Mouse (Mus musculus) kidney, embryonic 15.5 days (tissue): ENCODE measurements around the gene Urod. TPM values are rescaled to one million over a fixed set of nuclear protein-coding genes. Genes with fewer than 3 reads are reported as not detected.
A peak's percentile ranks its signal among the peaks of the same experiment; 100 is the strongest.

ENCODE experiments used
- ATAC-seq: fragments of 200-750 bp; cut with Nextera tagmentation; replicated peaks from 2 replicates; pipeline ENCODE4 v1.8.0; 2017; ENCODE audit warnings: moderate TSS enrichment; ENCODE audit not compliant: low FRiP score
- H3K27ac ChIP-seq: fragments of 300-500 bp; sonication (generic); 2 replicates; pipeline ENCODE4 v1.5.1; 2015; ENCODE audit warnings: mild to moderate bottlenecking, inconsistent platforms
- H3K27me3 ChIP-seq: fragments of 300-500 bp; sonication (generic); 2 replicates; pipeline ENCODE4 v1.6.1; 2015; ENCODE audit warnings: inconsistent platforms
- H3K36me3 ChIP-seq: fragments of 300-500 bp; sonication (generic); 2 replicates; pipeline ENCODE4 v1.6.1; 2015; ENCODE audit warnings: inconsistent platforms
- H3K4me1 ChIP-seq: fragments of 300-500 bp; sonication (generic); 2 replicates; pipeline ENCODE4 v1.6.1; 2015; ENCODE audit warnings: inconsistent platforms
- H3K4me2 ChIP-seq: fragments of 300-500 bp; sonication (generic); 2 replicates; pipeline ENCODE4 v1.6.1; 2015; ENCODE audit warnings: moderate library complexity, mild to moderate bottlenecking, inconsistent platforms
- H3K4me3 ChIP-seq: fragments of 300-500 bp; sonication (generic); replicated peaks from 2 replicates; pipeline ENCODE4 v1.5.1; 2015; ENCODE audit warnings: mild to moderate bottlenecking, inconsistent platforms
- H3K9ac ChIP-seq: fragments of 300-500 bp; sonication (generic); 2 replicates; pipeline ENCODE4 v1.6.1; 2015; ENCODE audit warnings: mild to moderate bottlenecking, inconsistent platforms
- H3K9me3 ChIP-seq: fragments of 300-500 bp; sonication (generic); replicated peaks from 2 replicates; pipeline ENCODE4 v1.6.1; 2016; ENCODE audit warnings: inconsistent platforms
- WGBS: fragments of 180-500 bp; shearing (Covaris S2); methylation state at CpG from one replicate; pipeline ENCODE4 v1.1.7; 2015; ENCODE audit warnings: mixed read lengths; 5-methylcytosine and 5-hydroxymethylcytosine counted together
- polyA plus RNA-seq: library from polyadenylated mRNA; unstranded; fragments of >200 nt; fragmentation: Nextera tagmentation; extraction: Ambion mirVana; gene quantifications from 2 replicates; pipeline ENCODE4 v1.2.1, GENCODE M21; 2015

Gene Urod
- polyA plus RNA-seq, 1 experiment from 2014 or later = 111 TPM

DNA sequence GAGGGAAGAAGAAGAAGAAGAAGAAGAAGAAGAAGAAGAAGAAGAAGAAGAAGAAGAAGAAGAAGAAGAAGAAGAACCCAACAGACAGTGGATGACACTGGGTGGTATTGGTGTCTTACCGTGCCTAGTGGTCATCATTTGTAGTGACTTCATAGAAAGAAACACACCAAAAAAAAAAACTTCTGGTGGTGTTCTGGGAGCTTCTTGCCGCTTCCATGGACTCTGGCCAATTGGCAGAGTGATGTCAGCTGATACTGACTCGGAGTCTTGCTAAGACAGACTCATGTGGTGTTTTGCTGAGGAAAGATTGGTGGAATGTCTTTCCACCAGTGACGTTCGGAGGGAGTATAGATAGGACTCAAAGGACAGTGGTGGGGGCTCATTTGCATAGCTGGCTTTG lies 16.0 kb upstream of the Urod start:
- H3K9me3 ChIP-seq = no peaks in the 10 kb centered on the region
- WGBS = 83% methylated on average over 5 of the region's 5 CpGs
- H3K9ac ChIP-seq = no peak overlapping the region
- no peaks in the 10 kb centered on the region for H3K36me3 ChIP-seq
- H3K27me3 ChIP-seq = no peaks in the 10 kb centered on the region
- no peak for ATAC-seq
- H3K4me3 ChIP-seq = no peak overlapping the region
- H3K4me2 ChIP-seq = no peak overlapping the region
- no peaks in the 10 kb centered on the region for H3K4me1 ChIP-seq
- no peak overlapping the region for H3K27ac ChIP-seq

DNA sequence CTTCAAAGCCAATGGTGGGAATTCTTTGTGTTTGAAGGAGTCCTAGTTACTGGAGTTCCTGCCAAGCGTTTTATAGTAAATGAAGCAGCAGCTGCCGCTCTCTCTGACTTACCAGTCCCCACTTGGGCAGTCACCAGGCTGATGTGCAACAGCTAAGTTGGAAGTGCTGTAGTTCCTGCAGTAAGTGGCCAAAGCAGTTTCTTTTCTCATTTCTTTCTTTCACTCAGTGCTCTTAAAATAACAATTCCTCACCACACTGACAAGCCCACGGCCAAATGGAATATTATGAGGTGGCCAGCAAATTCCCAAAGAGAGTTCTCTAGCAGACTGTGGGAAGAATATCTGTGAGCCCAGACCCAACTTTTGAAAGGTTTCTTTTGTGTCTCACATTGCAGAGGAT lies 12.8 kb upstream of the Urod start:
- H3K4me1 ChIP-seq = peaks cover 7% of the 10 kb centered on the region
- 61% methylated on average over 3 of the region's 3 CpGs for WGBS
- no peak overlapping the region for H3K27ac ChIP-seq
- no peaks in the 10 kb centered on the region for H3K27me3 ChIP-seq
- no peak overlapping the region for H3K4me3 ChIP-seq
- no peak overlapping the region for H3K9ac ChIP-seq
- peaks cover 18% of the 10 kb centered on the region for H3K36me3 ChIP-seq
- H3K9me3 ChIP-seq = no peaks in the 10 kb centered on the region
- no peak for ATAC-seq
- no peak overlapping the region for H3K4me2 ChIP-seq

DNA sequence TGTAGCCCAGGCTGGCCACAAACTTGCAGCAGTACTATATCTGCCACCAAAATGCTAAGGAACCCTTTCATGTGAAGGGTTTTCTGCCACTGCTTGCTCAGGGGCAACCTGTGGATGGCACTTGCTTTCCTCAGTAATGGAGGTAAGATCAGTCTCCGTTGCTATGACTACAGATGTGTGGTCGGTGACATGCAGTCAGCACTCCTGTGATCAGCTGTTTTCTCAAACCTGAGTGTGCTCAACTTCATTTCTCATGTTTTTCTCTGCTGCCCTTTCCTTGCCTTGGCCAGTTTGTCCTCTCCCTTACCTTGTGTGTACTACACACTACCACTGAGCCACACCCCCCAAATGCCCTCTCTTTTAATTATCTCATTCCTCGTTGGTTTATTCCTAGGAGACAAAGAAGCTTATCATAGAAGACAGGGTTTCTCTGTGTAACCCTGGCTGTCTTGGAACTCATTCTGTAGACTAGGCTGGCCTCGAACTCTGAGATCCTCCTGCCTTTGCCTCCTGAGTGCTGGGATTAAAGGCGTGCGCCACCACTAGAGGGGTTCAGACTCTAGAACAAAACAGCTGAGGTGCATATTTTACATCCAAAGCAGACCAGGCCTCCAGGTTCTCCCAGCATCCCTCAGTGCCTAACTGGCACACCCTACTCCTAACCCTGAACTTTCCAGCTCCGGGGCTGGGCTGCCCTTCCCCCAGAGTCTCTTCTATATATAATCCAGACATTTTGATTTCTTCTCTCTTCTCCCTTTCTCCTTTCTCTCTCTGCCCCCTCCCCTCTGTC lies 11.6 kb upstream of the Urod start:
- no peak overlapping the region for H3K4me3 ChIP-seq
- H3K36me3 ChIP-seq = peaks cover 28% of the 10 kb centered on the region
- no peak overlapping the region for H3K9ac ChIP-seq
- no peaks in the 10 kb centered on the region for H3K27me3 ChIP-seq
- H3K4me2 ChIP-seq = no peak overlapping the region
- ATAC-seq = no peak
- H3K4me1 ChIP-seq = peaks cover 7% of the 10 kb centered on the region
- 79% methylated on average over 7 of the region's 7 CpGs for WGBS
- no peak overlapping the region for H3K27ac ChIP-seq
- H3K9me3 ChIP-seq = no peaks in the 10 kb centered on the region

DNA sequence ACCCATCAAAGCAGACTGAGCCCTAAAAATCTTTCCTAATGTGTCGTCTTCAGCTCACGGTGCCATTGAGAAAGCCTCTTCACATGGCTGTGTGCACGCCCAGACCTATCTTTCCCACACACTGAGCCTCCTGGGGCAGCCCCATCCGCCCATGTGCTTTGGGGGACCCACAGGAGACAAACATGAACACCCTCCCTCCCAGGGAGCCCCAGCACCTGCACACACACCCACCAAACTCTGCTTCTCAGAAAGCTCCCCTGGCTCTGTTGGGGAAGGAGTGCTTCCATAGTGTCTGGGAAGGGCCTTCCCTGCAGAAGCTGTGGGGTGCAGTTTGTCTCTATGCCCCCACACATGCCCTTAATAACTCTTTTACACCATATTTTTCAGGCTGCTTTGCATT lies 10.4 kb upstream of the Urod start:
- Histone ChIP-seq H3K9me3 (no peaks in the 10 kb centered on the region), H3K36me3 (peaks cover 39% of the 10 kb centered on the region), H3K27me3 (no peaks in the 10 kb centered on the region), H3K4me3 (no peak overlapping the region), H3K27ac (no peak overlapping the region), H3K4me1 (peaks cover 7% of the 10 kb centered on the region), H3K9ac (no peak overlapping the region), H3K4me2 (no peak overlapping the region)
- no peak for ATAC-seq
- WGBS = 87% methylated on average over 4 of the region's 4 CpGs

DNA sequence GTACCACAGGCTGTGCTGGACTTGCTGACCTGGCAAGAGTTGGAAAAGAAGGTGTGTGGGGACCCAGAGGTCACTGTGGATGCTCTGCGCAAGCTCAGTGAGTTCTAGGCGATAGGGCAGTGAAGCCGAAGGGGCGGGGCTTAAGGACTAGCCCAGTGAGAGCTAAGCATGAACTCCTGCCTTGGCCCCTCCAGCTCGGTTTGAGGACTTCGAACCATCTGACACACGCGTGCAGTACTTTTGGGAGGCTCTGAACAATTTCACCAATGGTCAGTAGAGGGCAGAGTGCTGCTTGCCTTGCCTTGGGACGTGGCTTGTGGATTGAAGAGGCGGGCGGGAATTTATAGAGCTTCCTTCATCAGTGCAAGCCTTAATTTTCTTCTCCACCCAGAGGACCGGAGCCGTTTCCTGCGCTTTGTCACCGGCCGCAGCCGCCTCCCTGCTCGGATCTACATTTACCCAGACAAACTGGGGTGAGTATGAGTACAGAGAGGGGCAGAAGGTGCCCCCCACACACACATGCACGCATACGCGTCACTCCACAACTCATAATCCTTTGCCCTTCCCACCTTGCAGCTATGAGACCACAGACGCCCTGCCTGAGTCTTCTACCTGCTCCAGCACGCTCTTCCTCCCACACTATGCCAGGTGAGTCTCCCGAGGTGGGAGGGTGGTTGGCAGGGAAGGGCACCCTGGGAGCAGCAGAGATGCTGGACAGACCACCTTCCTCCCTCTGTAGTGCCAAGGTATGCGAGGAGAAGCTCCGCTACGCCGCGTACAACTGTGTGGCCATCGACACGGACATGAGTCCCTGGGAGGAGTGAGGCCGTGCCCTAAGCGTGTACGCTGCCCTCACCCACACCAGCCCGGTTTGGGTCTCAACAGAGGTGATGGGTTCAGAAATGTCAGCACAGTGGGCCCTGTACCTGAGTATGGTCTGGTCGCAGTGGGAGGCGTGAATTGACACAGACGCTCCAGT lies 8.6 kb upstream of the Urod start:
- H3K4me3 ChIP-seq = no peak overlapping the region
- H3K9me3 ChIP-seq = no peaks in the 10 kb centered on the region
- no peak overlapping the region for H3K27ac ChIP-seq
- 53% methylated on average over 38 of the region's 38 CpGs for WGBS
- peaks cover 52% of the 10 kb centered on the region for H3K36me3 ChIP-seq
- peak; percentile 82 for ATAC-seq
- no peaks in the 10 kb centered on the region for H3K27me3 ChIP-seq
- no peak overlapping the region for H3K9ac ChIP-seq
- H3K4me1 ChIP-seq = peaks cover 7% of the 10 kb centered on the region
- H3K4me2 ChIP-seq = no peak overlapping the region; the same call in 1 of the 2 replicates

DNA sequence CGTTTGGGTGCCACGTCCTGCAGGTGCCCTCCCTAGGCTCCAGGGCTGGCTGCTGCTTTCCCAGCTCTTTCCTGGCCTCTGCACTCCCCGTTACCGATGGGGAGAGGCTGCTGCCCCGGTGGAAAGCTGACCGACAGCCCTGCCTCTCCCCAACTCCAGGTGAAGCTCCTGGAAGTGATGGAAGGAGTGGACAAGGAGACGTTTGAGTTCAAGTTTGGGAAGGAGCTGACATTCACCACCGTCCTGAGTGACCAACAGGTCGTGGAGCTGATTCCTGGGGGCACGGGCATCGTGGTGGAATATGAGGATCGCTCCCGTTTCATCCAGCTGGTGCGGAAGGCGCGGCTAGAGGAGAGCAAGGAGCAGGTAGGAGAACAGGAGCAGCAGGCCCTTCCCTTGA lies 7.7 kb upstream of the Urod start:
- Histone ChIP-seq H3K4me1 (peaks cover 7% of the 10 kb centered on the region), H3K9ac (no peak overlapping the region), H3K9me3 (no peaks in the 10 kb centered on the region), H3K27ac (no peak overlapping the region), H3K36me3 (peaks cover 52% of the 10 kb centered on the region), H3K27me3 (no peaks in the 10 kb centered on the region), H3K4me2 (no peak overlapping the region), H3K4me3 (no peak overlapping the region)
- 88% methylated on average over 16 of the region's 16 CpGs for WGBS
- ATAC-seq = no peak

DNA sequence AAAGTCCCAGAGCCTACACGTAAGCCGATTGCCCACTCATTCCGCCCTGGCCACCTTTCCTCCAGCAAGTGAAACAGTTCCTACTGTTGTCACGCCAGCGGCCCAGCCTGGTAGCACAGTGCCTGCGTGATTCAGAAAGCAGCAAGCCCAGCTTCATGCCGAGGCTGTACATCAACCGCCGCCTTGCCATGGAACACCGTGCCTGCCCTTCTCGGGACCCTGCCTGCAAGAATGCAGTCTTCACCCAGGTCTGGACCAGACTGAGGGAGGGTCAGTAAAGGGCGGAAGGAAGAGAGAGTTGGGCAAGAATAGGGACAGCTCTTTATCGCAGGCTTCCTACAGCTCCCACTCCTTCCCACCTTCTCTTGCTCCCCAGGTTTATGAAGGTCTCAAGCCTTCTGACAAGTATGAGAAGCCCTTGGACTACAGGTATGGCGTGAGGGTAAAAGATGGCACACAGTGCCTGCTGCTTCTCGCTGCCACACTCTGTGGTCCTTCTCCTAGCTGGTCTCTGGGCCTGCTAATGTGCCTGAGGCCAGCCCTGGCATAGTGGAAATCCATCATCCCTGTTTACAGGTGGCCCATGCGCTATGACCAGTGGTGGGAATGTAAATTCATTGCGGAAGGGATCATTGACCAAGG lies 5.4 kb upstream of the Urod start:
- H3K36me3 ChIP-seq = peaks cover 52% of the 10 kb centered on the region
- no peak for ATAC-seq
- no peak overlapping the region for H3K4me3 ChIP-seq
- no peaks in the 10 kb centered on the region for H3K9me3 ChIP-seq
- 93% methylated on average over 17 of the region's 17 CpGs for WGBS
- H3K27me3 ChIP-seq = no peaks in the 10 kb centered on the region
- H3K4me1 ChIP-seq = peaks cover 23% of the 10 kb centered on the region
- H3K9ac ChIP-seq = no peak overlapping the region
- H3K4me2 ChIP-seq = no peak overlapping the region
- no peak overlapping the region for H3K27ac ChIP-seq

DNA sequence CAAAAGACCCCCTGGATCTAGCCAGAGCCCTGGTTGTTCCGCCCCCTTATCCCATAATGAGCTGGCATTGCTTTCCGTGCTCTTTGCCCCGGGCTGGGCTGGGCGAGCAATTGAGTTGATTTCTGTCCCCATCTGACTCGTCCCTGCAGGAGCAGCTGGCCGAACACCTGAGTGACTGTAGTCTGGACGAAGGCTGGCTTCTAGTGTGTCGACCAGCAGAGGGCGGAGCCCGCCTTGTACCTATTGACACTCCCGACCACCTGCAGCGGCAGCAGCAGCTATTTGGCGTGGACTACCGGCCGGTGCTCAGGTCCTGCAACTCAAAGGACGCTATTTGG lies 1.6 kb upstream of the Urod start:
- peak; percentile 22 for ATAC-seq
- H3K27me3 ChIP-seq = no peaks in the 10 kb centered on the region
- H3K4me2 ChIP-seq = peak overlapping the region; percentile 98
- peak overlapping the region; percentile 81 for H3K4me3 ChIP-seq
- H3K4me1 ChIP-seq = peaks cover 31% of the 10 kb centered on the region
- peaks cover 29% of the 10 kb centered on the region for H3K36me3 ChIP-seq
- peak overlapping the region; percentile 82 for H3K27ac ChIP-seq
- WGBS = 0% methylated on average over 16 of the region's 16 CpGs
- H3K9me3 ChIP-seq = no peaks in the 10 kb centered on the region
- H3K9ac ChIP-seq = peak overlapping the region; percentile 74

DNA sequence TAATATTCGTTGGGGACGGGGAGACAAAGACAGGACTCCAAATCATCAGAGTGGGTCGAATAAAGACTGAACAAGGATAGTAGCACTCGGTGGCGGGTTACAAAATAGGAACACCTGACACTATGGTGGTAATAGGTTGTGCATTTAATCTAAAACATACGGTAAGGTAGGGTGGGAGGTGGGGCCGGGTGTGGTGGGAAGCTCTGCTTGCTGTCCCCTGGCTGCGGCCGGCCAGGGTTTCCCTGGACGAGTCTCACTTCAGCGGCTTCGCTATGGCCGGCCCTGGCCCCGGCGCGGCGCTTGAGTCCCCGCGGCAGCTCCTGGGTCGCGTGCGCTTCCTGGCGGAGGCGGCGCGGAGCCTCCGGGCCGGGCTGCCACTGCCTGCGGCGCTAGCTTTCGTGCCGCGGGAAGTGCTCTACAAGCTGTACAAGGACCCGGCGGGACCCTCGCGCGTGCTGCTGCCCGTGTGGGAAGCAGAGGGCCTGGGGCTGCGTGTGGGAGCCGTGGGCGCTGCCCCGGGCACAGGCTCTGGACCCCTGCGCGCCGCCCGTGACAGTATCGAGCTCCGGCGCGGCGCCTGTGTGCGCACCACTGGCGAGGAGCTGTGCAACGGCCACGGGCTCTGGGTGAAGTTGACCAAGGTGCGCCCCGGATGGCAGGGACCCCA lies 1.1 kb upstream of the Urod start, which contains the start of gene Hectd3:
Gene Hectd3, plus strand, starts transcription at position 187 of the 667 bp plus-strand sequence.
- under 1% methylated on average over 57 of the region's 58 CpGs for WGBS
- peak within 1 kb of the TSS; percentile 98 for H3K4me2 ChIP-seq

DNA sequence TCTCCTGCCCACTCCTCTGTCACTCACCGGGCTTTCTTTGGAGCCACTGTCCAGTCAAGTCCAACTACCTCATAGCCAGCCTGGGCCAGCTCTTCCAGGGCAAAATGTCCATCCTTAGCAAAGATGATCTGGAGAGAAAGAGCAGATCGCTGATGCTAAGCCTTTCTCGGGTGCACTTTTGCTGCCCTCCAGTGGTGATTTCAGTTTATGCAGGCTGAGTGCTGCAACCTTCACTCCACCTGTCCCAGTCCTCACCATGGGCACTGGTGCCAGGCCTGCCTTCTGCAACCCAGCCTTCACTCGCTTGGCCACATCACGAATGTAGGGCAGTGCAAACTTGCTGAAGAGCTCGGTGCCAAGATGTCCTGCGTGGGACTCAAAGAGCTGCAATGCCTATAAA lies 2.8 kb downstream of the Urod start:
- no peaks in the 10 kb centered on the region for H3K9me3 ChIP-seq
- H3K4me2 ChIP-seq = no peak overlapping the region
- H3K27ac ChIP-seq = no peak overlapping the region
- H3K9ac ChIP-seq = no peak overlapping the region
- H3K4me1 ChIP-seq = peaks cover 28% of the 10 kb centered on the region
- H3K27me3 ChIP-seq = no peaks in the 10 kb centered on the region
- WGBS = 12% methylated on average over 7 of the region's 7 CpGs
- peaks cover 28% of the 10 kb centered on the region for H3K36me3 ChIP-seq
- ATAC-seq = no peak
- H3K4me3 ChIP-seq = no peak overlapping the region

More for the DNA sequence above, 1.1 kb upstream of the Urod start, which contains the start of gene Hectd3:
- no peaks in the 10 kb centered on the region for H3K27me3 ChIP-seq
- peak; percentile 77 for ATAC-seq
- H3K36me3 ChIP-seq = peaks cover 29% of the 10 kb centered on the region
- H3K4me1 ChIP-seq = peaks cover 31% of the 10 kb centered on the region
- peak within 1 kb of the TSS; percentile 74 for H3K9ac ChIP-seq
- H3K27ac ChIP-seq = peak within 1 kb of the TSS; percentile 82
- peak within 1 kb of the TSS; percentile 81 for H3K4me3 ChIP-seq
- no peaks in the 10 kb centered on the region for H3K9me3 ChIP-seq

DNA sequence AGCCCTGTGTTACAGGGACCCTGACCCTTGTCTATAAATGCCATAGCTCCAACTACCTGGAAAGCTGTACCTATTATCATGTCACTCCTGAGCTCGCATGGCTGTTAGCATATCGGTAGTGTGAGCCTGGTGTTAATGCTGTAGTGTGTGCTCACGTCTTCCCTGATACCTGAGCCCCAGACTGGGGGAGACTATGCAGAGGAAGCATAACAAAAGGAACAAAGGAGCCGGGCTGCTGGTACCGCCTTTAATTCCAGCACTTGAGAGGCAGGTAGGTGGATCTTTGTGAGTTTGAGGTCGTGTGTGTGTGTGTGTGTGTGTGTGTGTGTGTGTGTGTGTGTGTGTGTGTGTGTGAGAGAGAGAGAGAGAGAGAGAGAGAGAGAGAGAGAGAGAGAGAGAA lies 4.5 kb downstream of the Urod start:
- H3K9ac ChIP-seq = no peak overlapping the region
- no peak for ATAC-seq
- no peaks in the 10 kb centered on the region for H3K9me3 ChIP-seq
- no peaks in the 10 kb centered on the region for H3K27me3 ChIP-seq
- H3K4me1 ChIP-seq = peaks cover 15% of the 10 kb centered on the region
- H3K4me2 ChIP-seq = no peak overlapping the region
- H3K27ac ChIP-seq = no peak overlapping the region
- 60% methylated on average over 6 of the region's 6 CpGs for WGBS
- H3K4me3 ChIP-seq = no peak overlapping the region
- H3K36me3 ChIP-seq = peaks cover 28% of the 10 kb centered on the region
